8 mouse cellular contexts compared by ENCODE assay signal in the genomic region with DNA sequence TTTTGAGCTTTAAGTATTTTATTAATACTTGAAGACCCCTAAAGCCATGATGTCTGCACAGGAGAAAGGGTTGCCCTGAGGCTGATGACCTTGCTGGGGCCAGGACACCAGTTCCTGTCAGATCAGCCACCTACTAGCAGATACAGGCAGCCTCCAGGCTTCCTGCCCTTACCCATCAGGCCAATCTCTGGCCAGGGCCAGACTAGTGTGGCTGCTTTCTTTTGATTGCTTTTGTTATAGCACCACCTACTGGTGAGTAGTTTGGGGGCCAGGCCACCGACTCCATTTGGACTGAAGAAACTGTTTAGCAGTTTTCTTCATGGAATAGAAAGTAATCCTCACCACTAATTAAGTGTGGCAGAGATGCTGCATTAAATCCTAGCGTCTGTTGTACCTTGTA.
DNase-seq lines count a peak whose midpoint lies in the region; ATAC-seq lines count a peak whose summit lies in the region.

No protein-coding gene starts in this region.

- peaks cover 7% of the 10 kb centered on the region for H3K36me3 ChIP-seq in forebrain, embryonic 16.5 days (ENCODE audit: control insufficient read depth, insufficient read depth)
- H3K36me3 ChIP-seq in hindbrain, embryonic 15.5 days, result peaks cover 22% of the 10 kb centered on the region

- WGBS in forebrain, embryonic 16.5 days, result 6% methylated on average over 2 of the region's 2 CpGs
- 6% methylated on average over 2 of the region's 2 CpGs for WGBS in hindbrain, embryonic 15.5 days

- peak; percentile 92 for ATAC-seq in cerebellum, adult (ENCODE audit: insufficient number of reproducible peaks, low FRiP score, low TSS enrichment)
- ATAC-seq in forebrain, embryonic 16.5 days, result peak; percentile 82
- ATAC-seq in hindbrain, embryonic 15.5 days (ENCODE audit: low FRiP score, low read depth), result peak; percentile 86

- no peaks in the 10 kb centered on the region for H3K9me3 ChIP-seq in forebrain, embryonic 16.5 days (ENCODE audit: control insufficient read depth, low read length)
- H3K9me3 ChIP-seq in hindbrain, embryonic 15.5 days, result no peaks in the 10 kb centered on the region

- H3K4me2 ChIP-seq in forebrain, embryonic 16.5 days (ENCODE audit: low read length), result no peak overlapping the region
- H3K4me2 ChIP-seq in hindbrain, embryonic 15.5 days, result no peak overlapping the region

- no peak overlapping the region for H3K9ac ChIP-seq in forebrain, embryonic 16.5 days (replicated peaks; ENCODE audit: low read depth, low read length)
- no peak overlapping the region for H3K9ac ChIP-seq in hindbrain, embryonic 15.5 days

- H3K27me3 ChIP-seq in forebrain, embryonic 16.5 days (replicated peaks; ENCODE audit: control insufficient read depth, insufficient read depth, low read length), result no peaks in the 10 kb centered on the region
- no peaks in the 10 kb centered on the region for H3K27me3 ChIP-seq in hindbrain, embryonic 15.5 days

- H3K4me1 ChIP-seq in forebrain, embryonic 16.5 days (replicated peaks; ENCODE audit: control insufficient read depth, insufficient read depth, low read length), result no peaks in the 10 kb centered on the region
- H3K4me1 ChIP-seq in hindbrain, embryonic 15.5 days (replicated peaks), result no peaks in the 10 kb centered on the region

- no peak overlapping the region for H3K4me3 ChIP-seq in forebrain, embryonic 16.5 days (replicated peaks; ENCODE audit: low read length)
- no peak overlapping the region for H3K4me3 ChIP-seq in hindbrain, embryonic 15.5 days

- DNase-seq in MN1 (ENCODE audit: low spot score), result peak; percentile 82
- DNase-seq in left cerebral cortex, adult 11 months (ENCODE audit: low spot score), result peak; percentile 41
- DNase-seq in lung, postnatal 36 days, result peak; percentile 85
- peak; percentile 63 for DNase-seq in retina, postnatal 7 days (ENCODE audit: low read depth, low spot score)
- DNase-seq in urinary bladder, postnatal 36 days (ENCODE audit: low spot score in 2 of 2), result peak; percentile 38 to 51

- H3K27ac ChIP-seq in forebrain, embryonic 16.5 days (ENCODE audit: low read length), result no peak overlapping the region
- no peak overlapping the region for H3K27ac ChIP-seq in hindbrain, embryonic 15.5 days (replicated peaks)
